Mouse (Mus musculus): ENCODE measurements around the gene Gal3st2.
"Not testable (repeated sequence)": the region's sequence is repeated elsewhere in the genome, so short reads cannot be mapped to it uniquely, and the experiment has no call there.

GRCm38 (mm10) chr1:93918775-93919174 lies 57.7 kb downstream of the Gal3st2 start:
- not testable (repeated sequence) for TF ChIP-seq CTCF (IDR thresholded peaks at IDR 0.05; ENCODE audit: borderline replicate concordance, insufficient read depth, low read depth, low read length); POLR2A (IDR thresholded peaks at IDR 0.05; ENCODE audit: borderline replicate concordance, insufficient read depth, low read length)

Measured in cerebellum, adult 2 months (tissue).